Mouse (Mus musculus): Measurements from ENCODE around the gene Gm20388.

DNA sequence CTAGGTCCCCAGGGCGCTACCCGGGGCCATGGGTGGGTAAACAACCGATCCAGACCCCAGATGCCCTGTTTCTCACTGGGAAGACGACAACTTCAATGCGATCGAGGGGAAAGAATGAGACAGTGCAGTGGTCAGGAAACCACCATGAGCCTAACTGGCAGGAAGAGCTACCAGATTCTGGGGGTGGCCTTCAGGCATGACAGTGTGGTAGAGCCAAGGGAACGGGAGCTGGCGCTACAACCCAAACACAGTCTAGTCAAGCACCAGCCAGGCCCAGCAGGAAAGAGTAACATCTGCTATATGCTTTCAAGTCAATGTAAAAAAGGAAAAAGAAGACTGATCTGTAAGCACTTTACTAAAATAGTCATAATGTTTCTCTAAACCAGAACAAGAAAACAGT lies 1725.5 kb downstream of the Gm20388 start:
- TF ChIP-seq EP300 (IDR thresholded peaks at IDR 0.05; ENCODE audit: low read depth) (no peak), CTCF (IDR thresholded peaks at IDR 0.05; ENCODE audit: low read depth) (no peak)
